Mouse (Mus musculus): ENCODE results near the gene Usp17ld. TPM values are rescaled to one million over a fixed set of nuclear protein-coding genes. Genes with fewer than 3 reads are reported as not detected.
"Not testable (repeated sequence)": the region's sequence is repeated elsewhere in the genome, so short reads cannot be mapped to it uniquely, and the experiment has no call there.

The Usp17ld gene
- polyA plus RNA-seq (2015; fragmentation: Nextera tagmentation; extraction: Ambion mirVana), result not detected in 2 replicates

DNA sequence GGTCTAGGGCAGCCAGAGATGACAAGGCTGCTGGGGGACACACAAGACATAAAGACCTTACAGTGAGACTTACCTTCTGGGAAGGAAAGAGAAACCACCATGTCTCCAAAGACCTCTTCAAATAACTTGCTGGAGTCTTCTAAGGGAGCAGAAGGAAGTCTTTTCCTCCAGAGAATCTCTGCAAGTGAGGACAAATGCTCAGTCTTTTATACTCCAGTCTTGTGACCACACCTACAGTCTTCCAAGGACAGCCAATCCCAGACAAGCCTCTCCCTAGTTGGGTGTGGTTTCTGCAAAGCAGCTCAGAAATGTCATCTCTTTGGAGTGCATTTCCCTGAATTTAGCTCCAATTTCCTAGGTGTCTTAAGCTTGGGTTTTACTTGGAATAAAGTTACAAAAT lies at the start of gene Usp17ld:
Gene Usp17ld (minus strand): TSS at position 101 of the 400 bp plus-strand sequence.
- not testable (repeated sequence) for H3K4me1 ChIP-seq (replicated peaks; ENCODE audit: control insufficient read depth, insufficient read depth, low read length); H3K36me3 ChIP-seq (ENCODE audit: control insufficient read depth, insufficient read depth, low read length); H3K27me3 ChIP-seq (ENCODE audit: control insufficient read depth, insufficient read depth, low read depth, low read length); H3K4me3 ChIP-seq (ENCODE audit: low read length); H3K27ac ChIP-seq (ENCODE audit: low read length); H3K9ac ChIP-seq (ENCODE audit: low read length); ATAC-seq (ENCODE audit: low read depth); H3K9me3 ChIP-seq (ENCODE audit: control insufficient read depth, low read length); H3K4me2 ChIP-seq (ENCODE audit: low read depth, low read length)

DNA sequence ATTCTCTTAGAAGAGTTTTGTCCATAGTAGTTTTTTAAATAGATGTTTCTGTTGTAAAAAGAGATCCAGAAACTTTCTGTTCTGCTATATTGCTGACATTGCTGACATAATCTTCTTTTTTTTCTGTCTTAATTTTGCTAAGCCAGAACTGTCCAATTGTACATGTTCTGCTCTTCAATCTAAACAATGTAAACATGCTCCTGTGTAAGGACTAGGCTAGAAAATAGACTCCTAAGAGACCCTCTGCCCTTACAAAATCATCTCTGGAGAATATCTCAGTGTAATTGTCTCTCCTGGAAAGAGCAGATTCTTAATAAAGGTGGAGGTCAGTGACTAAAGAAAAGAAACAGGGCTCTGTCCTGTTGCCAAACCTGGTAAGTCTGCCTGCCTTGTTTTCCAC lies 35.6 kb downstream of the Usp17ld start, which contains the start of gene Olfr594:
Gene Olfr594 (plus strand): TSS at position 301 of the 400 bp plus-strand sequence.
- H3K4me1 ChIP-seq (replicated peaks; ENCODE audit: control insufficient read depth, insufficient read depth, low read length), result no peaks in the 10 kb centered on the region
- H3K4me2 ChIP-seq (ENCODE audit: low read depth, low read length), result no peak within 1 kb of the TSS
- no peak within 1 kb of the TSS for H3K9ac ChIP-seq (ENCODE audit: low read length)
- H3K27me3 ChIP-seq (ENCODE audit: control insufficient read depth, insufficient read depth, low read depth, low read length), result no peaks in the 10 kb centered on the region
- H3K9me3 ChIP-seq (ENCODE audit: control insufficient read depth, low read length), result no peaks in the 10 kb centered on the region
- H3K36me3 ChIP-seq (ENCODE audit: control insufficient read depth, insufficient read depth, low read length), result no peaks in the 10 kb centered on the region
- H3K4me3 ChIP-seq (ENCODE audit: low read length), result no peak within 1 kb of the TSS
- no peak for ATAC-seq (ENCODE audit: low read depth)
- H3K27ac ChIP-seq (ENCODE audit: low read length), result no peak within 1 kb of the TSS

DNA sequence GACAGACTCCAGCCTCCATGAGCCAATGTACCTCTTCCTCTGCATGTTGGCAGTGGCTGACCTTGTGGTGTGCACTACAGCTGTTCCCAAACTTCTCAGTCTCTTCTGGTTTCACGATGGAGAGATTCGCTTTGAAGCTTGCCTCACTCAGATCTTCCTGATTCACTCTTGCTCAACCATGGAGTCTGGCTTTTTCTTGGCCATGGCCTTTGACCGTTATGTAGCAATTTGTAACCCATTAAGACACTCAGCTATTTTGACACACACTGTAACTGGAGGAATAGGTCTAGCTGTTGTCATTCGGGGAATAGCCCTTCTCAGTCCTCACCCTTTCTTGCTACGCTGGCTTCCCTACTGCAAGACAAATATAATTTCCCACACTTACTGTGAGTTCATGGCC lies 40.3 kb downstream of the Usp17ld start:
- not testable (repeated sequence) for H3K4me3 ChIP-seq (ENCODE audit: low read length); H3K9ac ChIP-seq (ENCODE audit: low read length); H3K27me3 ChIP-seq (ENCODE audit: control insufficient read depth, insufficient read depth, low read depth, low read length); H3K4me2 ChIP-seq (ENCODE audit: low read depth, low read length); H3K9me3 ChIP-seq (ENCODE audit: control insufficient read depth, low read length); ATAC-seq (ENCODE audit: low read depth); H3K4me1 ChIP-seq (replicated peaks; ENCODE audit: control insufficient read depth, insufficient read depth, low read length); H3K36me3 ChIP-seq (ENCODE audit: control insufficient read depth, insufficient read depth, low read length); H3K27ac ChIP-seq (ENCODE audit: low read length)
- WGBS, result 79% methylated on average over 5 of the region's 5 CpGs

DNA sequence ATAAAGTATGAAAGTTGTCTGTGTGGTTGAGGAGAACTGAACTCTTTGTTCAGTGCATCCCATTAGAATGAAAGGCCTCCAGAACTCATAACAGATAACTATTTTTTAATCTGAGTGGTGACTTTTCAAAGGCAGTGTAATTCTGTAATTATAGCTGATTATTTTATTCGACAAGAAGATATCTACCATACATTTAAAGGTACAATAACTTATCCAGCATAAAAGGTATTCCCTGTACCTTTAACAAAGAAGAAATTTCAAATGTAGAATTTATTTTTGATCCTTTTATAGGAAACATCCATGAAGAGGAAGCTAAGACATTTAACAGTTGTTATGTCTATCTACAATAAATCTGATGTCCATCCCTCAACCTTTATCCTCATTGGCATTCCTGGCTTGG lies 40.7 kb downstream of the Usp17ld start, which contains the start of gene Olfr593:
Gene Olfr593 (plus strand): TSS at position 301 of the 400 bp plus-strand sequence.
- WGBS, result 72% methylated on average over 1 of the region's 1 CpGs
- no peaks in the 10 kb centered on the region for H3K27me3 ChIP-seq (ENCODE audit: control insufficient read depth, insufficient read depth, low read depth, low read length)
- no peaks in the 10 kb centered on the region for H3K4me1 ChIP-seq (replicated peaks; ENCODE audit: control insufficient read depth, insufficient read depth, low read length)
- no peak within 1 kb of the TSS for H3K9ac ChIP-seq (ENCODE audit: low read length)
- H3K27ac ChIP-seq (ENCODE audit: low read length), result no peak within 1 kb of the TSS
- no peaks in the 10 kb centered on the region for H3K36me3 ChIP-seq (ENCODE audit: control insufficient read depth, insufficient read depth, low read length)
- H3K4me2 ChIP-seq (ENCODE audit: low read depth, low read length), result no peak within 1 kb of the TSS
- no peak for ATAC-seq (ENCODE audit: low read depth)
- no peak within 1 kb of the TSS for H3K4me3 ChIP-seq (ENCODE audit: low read length)
- H3K9me3 ChIP-seq (ENCODE audit: control insufficient read depth, low read length), result no peaks in the 10 kb centered on the region

Small RNA genes within 50 kb of the gene (microRNA-seq; reads per million reads assigned to microRNA genes)
- gene Gm23550, result not detected
- not detected for gene Gm25171

Other genes starting within 250 kb of the Usp17ld start
- gene Olfr582, start 214.5 kb downstream of the Usp17ld start, polyA plus RNA-seq (2015; fragmentation: Nextera tagmentation; extraction: Ambion mirVana), result not detected in 2 replicates
- not detected in 2 replicates for gene Olfr583, start 201.2 kb downstream of the Usp17ld start, polyA plus RNA-seq (2015; fragmentation: Nextera tagmentation; extraction: Ambion mirVana)
- not detected in 2 replicates for gene Olfr584, start 170.6 kb downstream of the Usp17ld start, polyA plus RNA-seq (2015; fragmentation: Nextera tagmentation; extraction: Ambion mirVana)
- not detected in 2 replicates for gene Olfr585, start 154.8 kb downstream of the Usp17ld start, polyA plus RNA-seq (2015; fragmentation: Nextera tagmentation; extraction: Ambion mirVana)
- gene Olfr586, start 126.9 kb downstream of the Usp17ld start, polyA plus RNA-seq (2015; fragmentation: Nextera tagmentation; extraction: Ambion mirVana), result not detected in 2 replicates
- not detected in 2 replicates for gene Olfr588-ps1, start 111.6 kb downstream of the Usp17ld start, polyA plus RNA-seq (2015; fragmentation: Nextera tagmentation; extraction: Ambion mirVana)
- not detected in 2 replicates for gene Olfr589, start 96.1 kb downstream of the Usp17ld start, polyA plus RNA-seq (2015; fragmentation: Nextera tagmentation; extraction: Ambion mirVana)
- not detected in 2 replicates for gene Olfr591, start 74.2 kb downstream of the Usp17ld start, polyA plus RNA-seq (2015; fragmentation: Nextera tagmentation; extraction: Ambion mirVana)
- not detected in 2 replicates for gene Olfr592, start 67.7 kb downstream of the Usp17ld start, polyA plus RNA-seq (2015; fragmentation: Nextera tagmentation; extraction: Ambion mirVana)
- gene Olfr593, start 40.6 kb downstream of the Usp17ld start, polyA plus RNA-seq (2015; fragmentation: Nextera tagmentation; extraction: Ambion mirVana), result not detected in 2 replicates
- gene Olfr594, start 35.5 kb downstream of the Usp17ld start, polyA plus RNA-seq (2015; fragmentation: Nextera tagmentation; extraction: Ambion mirVana), result not detected in 2 replicates
- gene Olfr596, start 53.1 kb upstream of the Usp17ld start, polyA plus RNA-seq (2015; fragmentation: Nextera tagmentation; extraction: Ambion mirVana), result not detected in 2 replicates
- gene Olfr597, start 63.8 kb upstream of the Usp17ld start, polyA plus RNA-seq (2015; fragmentation: Nextera tagmentation; extraction: Ambion mirVana), result not detected in 2 replicates
- not detected in 2 replicates for gene Olfr598, start 71.1 kb upstream of the Usp17ld start, polyA plus RNA-seq (2015; fragmentation: Nextera tagmentation; extraction: Ambion mirVana)
- not detected in 2 replicates for gene Olfr599, start 83.4 kb upstream of the Usp17ld start, polyA plus RNA-seq (2015; fragmentation: Nextera tagmentation; extraction: Ambion mirVana)
- not detected in 2 replicates for gene Olfr600, start 97.2 kb upstream of the Usp17ld start, polyA plus RNA-seq (2015; fragmentation: Nextera tagmentation; extraction: Ambion mirVana)
- not detected in 2 replicates for gene Olfr601, start 110.2 kb upstream of the Usp17ld start, polyA plus RNA-seq (2015; fragmentation: Nextera tagmentation; extraction: Ambion mirVana)
- not detected in 2 replicates for gene Olfr603, start 133.7 kb upstream of the Usp17ld start, polyA plus RNA-seq (2015; fragmentation: Nextera tagmentation; extraction: Ambion mirVana)
- not detected in 2 replicates for gene Usp17lc, start 162.6 kb upstream of the Usp17ld start, polyA plus RNA-seq (2015; fragmentation: Nextera tagmentation; extraction: Ambion mirVana)
- not detected in 2 replicates for gene Olfr605, start 192.9 kb upstream of the Usp17ld start, polyA plus RNA-seq (2015; fragmentation: Nextera tagmentation; extraction: Ambion mirVana)
- gene Olfr606, start 196.5 kb upstream of the Usp17ld start, polyA plus RNA-seq (2015; fragmentation: Nextera tagmentation; extraction: Ambion mirVana), result not detected in 2 replicates
- gene Olfr607, start 211.6 kb upstream of the Usp17ld start, polyA plus RNA-seq (2015; fragmentation: Nextera tagmentation; extraction: Ambion mirVana), result not detected in 2 replicates
- not detected in 2 replicates for gene Olfr608, start 217.4 kb upstream of the Usp17ld start, polyA plus RNA-seq (2015; fragmentation: Nextera tagmentation; extraction: Ambion mirVana)
- gene Olfr609, start 245.6 kb upstream of the Usp17ld start, polyA plus RNA-seq (2015; fragmentation: Nextera tagmentation; extraction: Ambion mirVana), result not detected in 2 replicates

Data from lung, embryonic 16.5 days (tissue).